Mouse (Mus musculus) small intestine, adult 2 months (tissue): ENCODE data around the gene Col9a1.

Source experiments
- CTCF ChIP-seq: fragments of 200-500 bp; IDR thresholded peaks from 2 replicates; pipeline ENCODE4 v1.5.1; 2012; ENCODE audit warnings: low read depth, mild to moderate bottlenecking, control low read depth, inconsistent platforms, low read length, moderate library complexity, mixed read lengths; ENCODE audit not compliant: insufficient replicate concordance, insufficient read length; ENCODE audit errors: extremely low read depth
- POLR2A ChIP-seq: fragments of 200-500 bp; IDR thresholded peaks from 2 replicates; pipeline ENCODE4 v1.6.1; 2012; ENCODE audit warnings: low read depth, mild to moderate bottlenecking, control low read depth, inconsistent platforms, low read length, moderate library complexity

DNA sequence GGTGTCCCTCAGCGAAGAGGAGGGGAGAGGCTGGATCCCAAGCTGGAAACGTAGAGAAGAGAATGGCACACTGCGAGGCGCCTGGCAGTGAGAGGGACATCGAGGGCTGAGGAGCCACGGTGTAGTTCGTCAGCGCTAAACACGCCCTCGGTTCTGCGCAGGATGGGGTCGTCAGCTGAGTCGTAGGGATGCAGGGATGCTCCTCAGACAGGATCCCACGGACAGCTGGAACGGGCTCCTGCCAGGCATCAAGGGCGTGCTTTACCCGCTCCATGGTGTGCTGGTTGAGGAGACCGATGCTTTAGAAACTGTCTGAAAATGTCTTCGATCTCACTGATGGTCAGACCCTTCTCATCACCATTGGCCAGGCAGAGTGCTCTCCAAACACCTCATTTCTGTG is 43.6 kb upstream of the Col9a1 start:
- TF ChIP-seq CTCF (no peak), POLR2A (no peak)
